Mouse (Mus musculus): ENCODE results near the gene Golga1.

Golga1 gene

DNA sequence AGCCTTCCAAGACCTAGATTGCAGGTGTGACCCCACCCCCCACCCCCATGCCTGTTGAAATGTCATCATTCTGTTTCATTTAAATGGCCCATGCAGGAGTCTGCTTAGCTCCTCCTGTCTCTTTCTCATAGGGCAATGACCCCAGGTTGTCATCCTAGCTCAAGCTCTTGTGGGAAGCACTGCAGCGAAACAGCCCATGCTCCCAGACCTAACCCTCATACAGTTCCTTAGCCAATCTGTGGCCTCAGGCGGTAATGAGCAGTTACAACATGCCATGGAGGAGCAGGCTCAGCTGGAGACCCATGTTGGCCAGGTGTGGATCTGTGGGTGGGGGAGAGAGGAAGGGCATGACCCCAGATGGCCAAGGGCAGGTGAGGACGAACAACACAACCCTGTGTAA is 90.2 kb downstream of the Golga1 start:
- DNase-seq (ENCODE audit: low spot score in 2 of 2): no peak

DNA sequence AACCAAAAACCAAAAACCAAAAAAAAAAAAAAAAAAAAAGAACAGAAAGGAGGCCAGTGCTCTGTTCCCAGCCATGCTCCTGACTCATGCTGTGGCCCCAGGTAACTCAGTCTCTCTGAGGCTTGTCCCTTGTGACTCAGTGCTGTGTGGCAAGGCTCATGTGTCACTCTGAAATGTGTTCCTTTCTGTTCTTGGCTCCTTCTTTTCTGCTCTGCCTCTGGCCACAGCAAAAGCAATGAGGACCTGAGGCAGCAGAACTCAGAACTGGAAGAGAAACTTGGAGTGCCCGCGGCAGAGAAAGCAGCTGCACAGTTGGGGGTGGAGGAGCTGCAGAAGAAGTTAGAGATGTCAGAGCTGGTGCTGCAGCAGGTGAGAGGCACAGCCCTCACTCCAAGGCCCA is 91.2 kb downstream of the Golga1 start:
- no peak for DNase-seq (ENCODE audit: low spot score in 2 of 2)

DNA sequence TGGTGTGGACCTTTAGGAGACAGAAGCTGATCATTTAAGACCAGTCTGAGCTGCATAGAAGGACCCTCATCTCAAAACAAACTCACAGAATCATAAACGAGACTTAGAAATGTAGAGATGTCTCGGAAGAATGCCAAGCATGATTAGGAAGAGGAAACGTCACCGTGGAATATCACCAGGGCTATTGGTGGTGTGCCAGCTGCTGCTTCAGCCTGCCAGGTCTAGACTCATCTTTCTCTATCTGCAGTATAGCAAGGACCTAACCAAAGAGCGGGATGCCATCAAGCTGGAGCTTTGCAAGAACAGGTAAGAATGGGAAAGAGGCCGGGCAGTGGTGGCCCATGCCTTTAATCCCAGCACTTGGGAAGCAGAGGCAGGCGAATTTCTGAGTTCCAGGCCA is 91.6 kb downstream of the Golga1 start:
- DNase-seq (ENCODE audit: low spot score in 2 of 2): no peak

DNA sequence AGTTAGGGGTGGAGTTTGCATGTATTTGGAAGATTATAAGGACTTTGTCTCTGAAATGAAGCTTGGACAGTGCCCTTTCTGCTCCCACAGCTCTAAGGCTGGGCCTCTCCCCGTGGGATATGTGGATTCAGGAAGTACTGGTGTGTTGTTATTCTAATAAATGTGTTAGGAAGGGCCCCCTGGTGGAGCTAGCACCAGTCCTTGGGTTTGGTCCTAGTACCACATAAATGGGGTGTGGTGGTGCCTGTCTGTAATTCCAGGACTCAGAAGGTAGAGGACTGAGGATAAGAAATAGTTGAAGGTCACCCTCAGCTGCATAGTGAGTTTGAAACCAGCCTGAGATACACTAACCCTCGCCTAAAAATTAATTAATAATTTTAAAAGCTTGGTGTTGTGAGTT is 92.1 kb downstream of the Golga1 start:
- DNase-seq (ENCODE audit: low spot score in 2 of 2): no peak

DNA sequence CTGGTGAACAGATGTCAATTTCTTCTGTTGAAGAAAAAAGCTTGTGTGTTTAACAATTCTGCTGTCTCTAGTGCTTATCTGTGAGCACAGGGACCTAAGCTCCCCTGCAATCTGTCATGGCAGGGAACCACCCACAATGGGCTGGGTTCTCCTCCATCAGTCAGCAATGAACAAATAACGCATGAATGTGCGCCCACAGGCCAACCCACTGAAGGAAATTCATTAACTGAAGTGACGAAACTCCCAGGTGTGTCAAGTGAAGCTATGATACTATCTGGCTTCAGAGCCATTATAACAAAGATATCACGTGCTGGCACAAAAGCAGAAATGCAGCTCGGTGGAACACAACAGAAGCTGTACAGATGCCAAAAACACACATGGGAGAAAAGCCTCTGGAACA is 95.3 kb downstream of the Golga1 start:
- no peak for DNase-seq (ENCODE audit: low spot score in 2 of 2)

DNA sequence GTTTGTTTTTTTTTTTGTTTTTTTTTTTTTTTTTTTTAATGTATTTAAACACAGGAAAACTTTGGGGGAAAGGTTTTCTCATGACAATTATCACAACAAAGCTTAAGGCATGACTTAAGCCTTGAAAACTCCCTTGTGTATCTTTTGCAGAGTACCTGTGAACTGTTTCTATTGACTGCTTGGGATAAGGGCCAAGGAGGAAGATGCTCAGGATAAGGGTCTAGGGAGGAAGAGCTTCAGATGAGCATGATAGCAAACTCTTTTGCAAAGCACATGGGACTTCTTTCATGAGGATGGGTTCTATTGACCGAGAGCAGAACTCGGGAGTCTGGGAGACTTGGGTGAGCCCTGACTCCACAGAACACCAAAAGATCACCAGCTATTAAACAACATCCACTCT is 95.7 kb downstream of the Golga1 start:
- DNase-seq (ENCODE audit: low spot score in 2 of 2): no peak
